Mouse (Mus musculus): ENCODE data around the gene Six3. TPM values are rescaled to one million over a fixed set of nuclear protein-coding genes. Genes with fewer than 3 reads are reported as not detected.

The Six3 gene
- not detected in 2 replicates for polyA plus RNA-seq (2015; fragmentation: Nextera tagmentation; extraction: Ambion mirVana)

DNA sequence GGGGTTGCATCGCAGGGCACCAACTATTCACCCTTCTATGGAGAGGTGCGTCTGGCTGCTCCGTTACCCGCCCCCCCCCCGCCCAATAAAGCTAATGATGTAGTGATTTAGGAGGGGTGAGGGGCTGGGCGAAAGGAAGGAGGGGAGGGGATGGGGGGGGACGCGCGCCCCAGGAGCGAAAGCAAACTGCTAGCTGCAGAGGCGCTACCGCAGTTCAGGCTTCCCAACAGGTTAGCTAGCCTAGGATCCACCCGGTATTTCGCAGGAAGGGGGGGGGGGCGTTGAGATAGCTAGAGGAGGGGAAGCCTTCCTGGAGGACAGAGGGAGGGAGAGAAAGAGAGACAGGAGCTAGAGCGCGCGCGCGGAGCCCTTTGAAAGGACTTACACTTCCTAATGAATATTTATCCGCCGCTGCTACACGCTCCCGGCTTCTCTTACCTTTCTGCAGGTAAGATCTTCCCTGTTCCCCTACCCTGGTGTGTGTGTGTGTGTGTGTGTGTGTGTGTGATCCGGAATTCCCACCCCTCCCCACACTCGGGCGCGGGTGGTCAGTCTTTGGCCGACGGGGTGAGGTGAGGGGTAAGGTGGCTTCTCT is at the start of gene Six3:
Six3 (plus strand) TSS at position 343 of the 595 bp plus-strand sequence.
- Histone ChIP-seq H3K36me3 (ENCODE audit: control insufficient read depth, insufficient read depth, low read length) (no peaks in the 10 kb centered on the region), H3K27ac (replicated peaks) (no peak within 1 kb of the TSS), H3K4me1 (replicated peaks; ENCODE audit: control insufficient read depth, insufficient read depth) (no peaks in the 10 kb centered on the region), H3K9me3 (ENCODE audit: control insufficient read depth, low read length) (no peaks in the 10 kb centered on the region), H3K9ac (ENCODE audit: low read length) (no peak within 1 kb of the TSS), H3K4me2 (replicated peaks; ENCODE audit: low read depth) (no peak within 1 kb of the TSS), H3K4me3 (ENCODE audit: low read depth, low read length) (no peak within 1 kb of the TSS), H3K27me3 (ENCODE audit: control insufficient read depth, insufficient read depth, low read length) (peaks cover 75% of the 10 kb centered on the region)
- TF ChIP-seq EP300 (optimal IDR thresholded peaks at IDR 0.05) (no peak), CTCF (IDR thresholded peaks at IDR 0.05; ENCODE audit: low read depth) (no peak)
- WGBS = 2% methylated on average over 20 of the region's 30 CpGs
- DNase-seq (ENCODE audit: low spot score) (no peak), ATAC-seq (ENCODE audit: low FRiP score, low TSS enrichment) (no peak)

DNA sequence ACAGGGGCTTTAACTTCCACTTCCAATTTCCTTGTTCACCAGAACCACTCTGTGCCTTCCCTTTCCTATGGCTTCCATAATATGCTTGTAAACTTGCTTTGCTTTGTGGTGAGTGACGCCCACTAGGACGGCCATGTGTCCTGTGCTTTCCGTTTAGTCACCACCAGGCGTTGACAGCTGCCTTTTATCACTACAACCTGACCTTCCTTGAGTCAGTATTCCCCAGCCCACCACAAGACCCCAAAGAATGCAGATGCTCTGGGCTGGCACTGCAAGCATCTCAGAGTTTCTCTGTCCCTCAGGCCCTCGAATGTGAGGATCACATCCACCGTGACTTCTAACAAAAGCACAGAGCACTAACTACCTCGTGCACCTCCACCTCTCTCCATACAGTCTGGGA is 49.3 kb upstream of the Six3 start:
- 47% methylated on average over 7 of the region's 7 CpGs for WGBS
- Histone ChIP-seq H3K9ac (ENCODE audit: low read length) (no peak overlapping the region), H3K27me3 (ENCODE audit: control insufficient read depth, insufficient read depth, low read length) (no peaks in the 10 kb centered on the region), H3K27ac (replicated peaks) (no peak overlapping the region), H3K4me1 (replicated peaks; ENCODE audit: control insufficient read depth, insufficient read depth) (no peaks in the 10 kb centered on the region), H3K4me2 (replicated peaks; ENCODE audit: low read depth) (no peak overlapping the region), H3K4me3 (ENCODE audit: low read depth, low read length) (no peak overlapping the region), H3K9me3 (ENCODE audit: control insufficient read depth, low read length) (no peaks in the 10 kb centered on the region), H3K36me3 (ENCODE audit: control insufficient read depth, insufficient read depth, low read length) (no peaks in the 10 kb centered on the region)
- no peak for ATAC-seq (ENCODE audit: low FRiP score, low TSS enrichment)
- DNase-seq (ENCODE audit: low spot score) = no peak
- TF ChIP-seq CTCF (IDR thresholded peaks at IDR 0.05; ENCODE audit: low read depth) (no peak), EP300 (optimal IDR thresholded peaks at IDR 0.05) (no peak)

DNA sequence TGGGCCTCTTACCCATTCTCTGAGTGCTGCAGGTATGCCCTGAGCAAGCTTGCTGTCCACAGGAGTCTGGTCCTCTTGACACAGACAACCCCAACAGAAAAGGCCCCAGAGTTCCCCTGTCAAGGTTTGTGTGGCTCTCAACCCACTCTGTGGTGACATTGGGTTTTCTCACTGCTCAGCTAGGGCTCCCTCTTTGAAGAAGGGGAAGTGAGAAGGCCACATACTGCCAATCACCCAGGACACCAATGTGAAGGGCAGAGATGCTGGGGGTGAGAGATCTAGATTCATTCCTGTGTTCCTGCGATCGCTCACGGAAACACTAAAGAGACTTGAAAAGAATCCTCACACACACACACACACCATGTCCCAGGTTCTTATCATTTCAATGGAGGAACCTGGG is 39.4 kb upstream of the Six3 start:
- H3K4me1 ChIP-seq (replicated peaks; ENCODE audit: control insufficient read depth, insufficient read depth) = no peaks in the 10 kb centered on the region
- H3K9ac ChIP-seq (ENCODE audit: low read length) = no peak overlapping the region
- no peak for ATAC-seq (ENCODE audit: low FRiP score, low TSS enrichment)
- H3K27ac ChIP-seq (replicated peaks) = no peak overlapping the region
- no peaks in the 10 kb centered on the region for H3K9me3 ChIP-seq (ENCODE audit: control insufficient read depth, low read length)
- no peak overlapping the region for H3K4me3 ChIP-seq (ENCODE audit: low read depth, low read length)
- H3K36me3 ChIP-seq (ENCODE audit: control insufficient read depth, insufficient read depth, low read length) = no peaks in the 10 kb centered on the region
- H3K27me3 ChIP-seq (ENCODE audit: control insufficient read depth, insufficient read depth, low read length) = no peaks in the 10 kb centered on the region
- 90% methylated on average over 3 of the region's 3 CpGs for WGBS
- no peak for TF ChIP-seq CTCF (IDR thresholded peaks at IDR 0.05; ENCODE audit: low read depth)
- TF ChIP-seq EP300 (optimal IDR thresholded peaks at IDR 0.05) = no peak
- H3K4me2 ChIP-seq (replicated peaks; ENCODE audit: low read depth) = no peak overlapping the region
- no peak for DNase-seq (ENCODE audit: low spot score)

DNA sequence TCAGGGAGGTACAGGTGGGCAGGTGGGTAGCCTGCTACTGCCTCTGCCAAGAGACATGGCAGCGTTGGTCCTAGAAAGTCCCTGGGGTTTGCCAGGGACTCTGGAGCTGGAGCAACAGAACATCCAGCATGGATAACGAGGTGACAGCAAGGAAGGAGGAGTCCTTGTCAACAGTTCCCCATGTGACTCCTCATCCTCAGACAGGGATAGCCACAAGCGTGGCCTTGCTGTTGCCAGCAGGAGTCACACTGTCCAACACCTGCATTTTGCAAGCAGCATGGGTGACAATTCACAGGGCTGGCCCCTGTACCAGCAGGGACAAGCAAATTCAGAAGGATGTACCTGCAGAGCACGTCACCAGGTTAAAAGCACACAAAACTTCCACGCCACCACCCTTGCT is 35.1 kb upstream of the Six3 start:
- Histone ChIP-seq H3K27me3 (ENCODE audit: control insufficient read depth, insufficient read depth, low read length) (no peaks in the 10 kb centered on the region), H3K9ac (ENCODE audit: low read length) (no peak overlapping the region), H3K36me3 (ENCODE audit: control insufficient read depth, insufficient read depth, low read length) (no peaks in the 10 kb centered on the region), H3K4me3 (ENCODE audit: low read depth, low read length) (no peak overlapping the region), H3K4me1 (replicated peaks; ENCODE audit: control insufficient read depth, insufficient read depth) (no peaks in the 10 kb centered on the region), H3K27ac (replicated peaks) (no peak overlapping the region), H3K4me2 (replicated peaks; ENCODE audit: low read depth) (no peak overlapping the region), H3K9me3 (ENCODE audit: control insufficient read depth, low read length) (no peaks in the 10 kb centered on the region)
- WGBS = 54% methylated on average over 5 of the region's 5 CpGs
- TF ChIP-seq CTCF (IDR thresholded peaks at IDR 0.05; ENCODE audit: low read depth) (no peak), EP300 (optimal IDR thresholded peaks at IDR 0.05) (no peak)
- ATAC-seq (ENCODE audit: low FRiP score, low TSS enrichment) (no peak), DNase-seq (ENCODE audit: low spot score) (no peak)

DNA sequence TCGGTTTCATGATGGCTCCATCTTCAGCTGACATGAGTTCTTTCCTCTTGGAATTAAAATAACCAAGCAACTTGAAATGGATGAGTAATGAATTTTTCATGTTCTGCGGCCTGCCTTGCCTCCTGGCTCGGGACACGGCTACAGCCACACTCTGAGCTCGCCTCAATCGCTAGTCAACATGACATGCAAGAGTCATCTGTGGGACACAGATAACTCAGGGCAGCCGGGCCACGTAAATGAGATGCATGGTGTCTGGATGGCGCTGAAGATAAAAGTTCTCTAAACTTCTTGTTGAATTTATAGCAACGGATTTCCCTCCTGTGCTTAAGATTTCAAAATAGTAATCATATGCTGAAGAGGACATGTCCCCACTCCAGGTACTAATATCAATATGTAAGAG is 34.1 kb upstream of the Six3 start:
- no peak for ATAC-seq (ENCODE audit: low FRiP score, low TSS enrichment)
- WGBS = 83% methylated on average over 10 of the region's 10 CpGs

DNA sequence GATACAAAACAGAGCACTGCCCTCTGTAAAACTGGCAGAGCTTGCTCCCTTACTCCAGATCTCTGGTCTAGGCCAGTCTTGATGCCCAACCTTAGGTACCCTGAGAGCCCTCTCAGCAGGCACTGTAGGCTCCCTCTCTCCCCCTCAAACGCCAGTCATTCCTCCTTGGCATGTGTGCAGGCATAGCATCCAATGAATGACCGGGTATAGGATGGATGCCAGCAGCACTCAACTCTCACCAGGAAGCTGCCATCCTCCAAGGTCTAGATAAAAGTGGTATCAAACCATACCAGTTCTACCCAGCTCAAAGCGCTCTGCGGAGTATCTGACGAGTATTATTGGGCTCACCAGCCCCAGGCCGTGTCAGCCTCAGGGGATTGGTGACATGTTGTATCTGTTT is 33.2 kb upstream of the Six3 start:
- TF ChIP-seq CTCF (IDR thresholded peaks at IDR 0.05; ENCODE audit: low read depth) = no peak
- no peak for TF ChIP-seq EP300 (optimal IDR thresholded peaks at IDR 0.05)
- H3K4me2 ChIP-seq (replicated peaks; ENCODE audit: low read depth) = no peak overlapping the region
- H3K9me3 ChIP-seq (ENCODE audit: control insufficient read depth, low read length) = no peaks in the 10 kb centered on the region
- no peaks in the 10 kb centered on the region for H3K36me3 ChIP-seq (ENCODE audit: control insufficient read depth, insufficient read depth, low read length)
- H3K4me1 ChIP-seq (replicated peaks; ENCODE audit: control insufficient read depth, insufficient read depth) = no peaks in the 10 kb centered on the region
- no peak overlapping the region for H3K9ac ChIP-seq (ENCODE audit: low read length)
- no peak overlapping the region for H3K4me3 ChIP-seq (ENCODE audit: low read depth, low read length)
- 87% methylated on average over 6 of the region's 6 CpGs for WGBS
- DNase-seq (ENCODE audit: low spot score) (no peak), ATAC-seq (ENCODE audit: low FRiP score, low TSS enrichment) (no peak)
- H3K27me3 ChIP-seq (ENCODE audit: control insufficient read depth, insufficient read depth, low read length) = no peaks in the 10 kb centered on the region
- no peak overlapping the region for H3K27ac ChIP-seq (replicated peaks)

More for the DNA sequence above, 34.1 kb upstream of the Six3 start:
- no peak overlapping the region for H3K4me3 ChIP-seq (ENCODE audit: low read depth, low read length)
- no peak overlapping the region for H3K9ac ChIP-seq (ENCODE audit: low read length)
- no peak for TF ChIP-seq CTCF (IDR thresholded peaks at IDR 0.05; ENCODE audit: low read depth)
- TF ChIP-seq EP300 (optimal IDR thresholded peaks at IDR 0.05) = no peak
- DNase-seq (ENCODE audit: low spot score) = no peak
- no peak overlapping the region for H3K27ac ChIP-seq (replicated peaks)
- no peaks in the 10 kb centered on the region for H3K36me3 ChIP-seq (ENCODE audit: control insufficient read depth, insufficient read depth, low read length)
- H3K4me2 ChIP-seq (replicated peaks; ENCODE audit: low read depth) = no peak overlapping the region
- no peaks in the 10 kb centered on the region for H3K27me3 ChIP-seq (ENCODE audit: control insufficient read depth, insufficient read depth, low read length)
- no peaks in the 10 kb centered on the region for H3K4me1 ChIP-seq (replicated peaks; ENCODE audit: control insufficient read depth, insufficient read depth)
- no peaks in the 10 kb centered on the region for H3K9me3 ChIP-seq (ENCODE audit: control insufficient read depth, low read length)

Measured in stomach, postnatal 0 days (tissue).